Mouse (Mus musculus) hindbrain, postnatal 0 days (tissue): Measurements from ENCODE around the gene Vcl. TPM values are rescaled to one million over a fixed set of nuclear protein-coding genes. Genes with fewer than 3 reads are reported as not detected.

Experiments
- ATAC-seq: fragments of 200-750 bp; cut with Nextera tagmentation; 2 replicates; pipeline ENCODE4 v1.8.0; 2017; ENCODE audit warnings: mild to moderate bottlenecking, moderate TSS enrichment, moderate library complexity
- DNase-seq: peaks from one replicate; pipeline ENCODE4 v3.0.0-alpha.2; 2015; ENCODE audit warnings: low spot score
- H3K27ac ChIP-seq: fragments of 300-500 bp; sonication (generic); 2 replicates; pipeline ENCODE4 v1.5.1; 2014; ENCODE audit warnings: mild to moderate bottlenecking
- H3K27me3 ChIP-seq: fragments of 300-500 bp; sonication (generic); 2 replicates; pipeline ENCODE4 v1.6.1; 2014; ENCODE audit warnings: low read length, mixed read lengths; ENCODE audit not compliant: insufficient read depth
- H3K36me3 ChIP-seq: fragments of 300-500 bp; sonication (generic); 2 replicates; pipeline ENCODE4 v1.6.1; 2014; ENCODE audit warnings: low read length, mixed read lengths; ENCODE audit not compliant: insufficient read depth
- H3K4me1 ChIP-seq: fragments of 300-500 bp; sonication (generic); 2 replicates; pipeline ENCODE4 v1.6.1; 2014; ENCODE audit warnings: antibody characterized with exemption, low read length, mixed read lengths; ENCODE audit not compliant: insufficient read depth
- H3K4me2 ChIP-seq: fragments of 300-500 bp; sonication (generic); 2 replicates; pipeline ENCODE4 v1.6.1; 2014; ENCODE audit warnings: low read depth, mild to moderate bottlenecking, low read length, moderate library complexity, mixed read lengths
- H3K4me3 ChIP-seq: fragments of 300-500 bp; sonication (generic); 2 replicates; pipeline ENCODE4 v1.5.1; 2014; ENCODE audit warnings: low read length
- H3K9ac ChIP-seq: fragments of 300-500 bp; sonication (generic); replicated peaks from 2 replicates; pipeline ENCODE4 v1.6.1; 2014; ENCODE audit warnings: mild to moderate bottlenecking, low read length, moderate library complexity, mixed read lengths
- H3K9me3 ChIP-seq: fragments of 300-500 bp; sonication (generic); 2 replicates; pipeline ENCODE4 v1.6.1; 2016; ENCODE audit warnings: low read length, mixed read lengths
- CTCF ChIP-seq: IDR thresholded peaks from 2 replicates; pipeline ENCODE4 v1.5.1; 2016; ENCODE audit warnings: antibody characterized with exemption, control low read depth, low read depth
- WGBS: fragments of 180-500 bp; shearing (Covaris S2); extraction: QIAGEN DNeasy Blood & Tissue Kit; methylation state at CpG from one replicate; pipeline ENCODE4 v1.1.7; 2014; 5-methylcytosine and 5-hydroxymethylcytosine counted together
- polyA plus RNA-seq: library from polyadenylated mRNA; unstranded; fragments of >200 nt; fragmentation: Nextera tagmentation; extraction: Ambion mirVana; gene quantifications from 2 replicates; pipeline ENCODE4 v1.2.1, GENCODE M21; 2015
- total RNA-seq: library from RNA; depleted of rRNA; stranded (reverse); fragments of >200 nt; gene quantifications from 2 replicates; pipeline ENCODE4 v1.2.3, GENCODE M21; 2014

Gene Vcl
- total and polyA plus RNA-seq, 2 experiments from 2014 or later, result 10.4 to 24.3 TPM

DNA sequence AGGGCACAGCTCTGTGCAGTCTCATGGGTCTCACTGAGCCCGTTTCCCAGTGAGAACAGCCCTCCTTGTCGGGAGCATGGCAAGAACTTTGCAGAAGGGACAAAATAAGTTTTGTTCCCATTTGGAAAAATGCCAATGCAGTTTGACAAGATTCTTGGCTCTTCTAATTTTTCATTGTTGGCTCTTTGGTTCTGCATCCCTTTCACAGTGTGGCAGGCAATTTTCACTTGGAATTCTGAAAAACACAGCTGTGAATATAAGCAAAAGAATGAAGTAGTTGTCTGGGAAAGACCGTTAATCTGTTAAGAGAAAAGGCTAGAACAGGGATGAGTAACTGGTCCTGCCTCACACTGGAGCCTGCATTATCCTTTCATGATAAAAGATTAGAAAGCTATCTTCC, 68.3 kb downstream of the Vcl start:
- H3K9ac ChIP-seq, result no peak overlapping the region
- WGBS, result 25% methylated on average over 3 of the region's 3 CpGs
- peaks cover 4% of the 10 kb centered on the region; the same call in 1 of the 2 replicates for H3K36me3 ChIP-seq
- ATAC-seq (0 out of 2 replicates have a peak, but pooled peaks have one; percentile 62), DNase-seq (peak; percentile 65)
- no peak for TF ChIP-seq CTCF
- no peaks in the 10 kb centered on the region for H3K27me3 ChIP-seq
- no peaks in the 10 kb centered on the region for H3K9me3 ChIP-seq
- H3K4me2 ChIP-seq, result no peak overlapping the region
- H3K4me1 ChIP-seq, result no peaks in the 10 kb centered on the region
- H3K4me3 ChIP-seq, result no peak overlapping the region
- H3K27ac ChIP-seq, result no peak overlapping the region

DNA sequence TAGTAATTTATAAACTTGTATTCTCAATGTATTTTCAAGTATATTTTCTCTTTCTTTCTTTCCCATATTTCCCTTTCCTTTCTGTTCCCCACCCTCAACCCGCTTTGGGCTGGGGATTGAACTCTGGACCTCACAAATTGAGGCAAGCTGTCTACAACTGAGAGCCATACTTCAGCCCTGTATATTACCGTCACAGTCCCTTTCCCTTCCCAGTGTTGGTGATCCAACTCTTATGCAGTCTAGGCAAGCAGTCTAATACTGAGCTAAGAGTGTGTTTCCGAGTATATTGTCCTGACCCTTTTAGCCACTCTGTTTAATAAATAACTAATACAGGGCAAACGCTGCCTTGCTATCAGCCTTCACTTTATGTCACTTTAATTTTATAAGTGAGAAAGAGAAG, 70.4 kb downstream of the Vcl start:
- no peak for TF ChIP-seq CTCF
- no peak for ATAC-seq
- H3K27ac ChIP-seq, result no peak overlapping the region
- no peak overlapping the region for H3K4me3 ChIP-seq
- H3K4me1 ChIP-seq, result no peaks in the 10 kb centered on the region
- peaks cover 4% of the 10 kb centered on the region; the same call in 1 of the 2 replicates for H3K36me3 ChIP-seq
- whole genome bisulfite sequencing, result 88% methylated on average over 4 of the region's 4 CpGs
- no peak overlapping the region for H3K4me2 ChIP-seq
- H3K9me3 ChIP-seq, result no peaks in the 10 kb centered on the region
- H3K9ac ChIP-seq, result no peak overlapping the region
- H3K27me3 ChIP-seq, result no peaks in the 10 kb centered on the region
- DNase-seq, result no peak

DNA sequence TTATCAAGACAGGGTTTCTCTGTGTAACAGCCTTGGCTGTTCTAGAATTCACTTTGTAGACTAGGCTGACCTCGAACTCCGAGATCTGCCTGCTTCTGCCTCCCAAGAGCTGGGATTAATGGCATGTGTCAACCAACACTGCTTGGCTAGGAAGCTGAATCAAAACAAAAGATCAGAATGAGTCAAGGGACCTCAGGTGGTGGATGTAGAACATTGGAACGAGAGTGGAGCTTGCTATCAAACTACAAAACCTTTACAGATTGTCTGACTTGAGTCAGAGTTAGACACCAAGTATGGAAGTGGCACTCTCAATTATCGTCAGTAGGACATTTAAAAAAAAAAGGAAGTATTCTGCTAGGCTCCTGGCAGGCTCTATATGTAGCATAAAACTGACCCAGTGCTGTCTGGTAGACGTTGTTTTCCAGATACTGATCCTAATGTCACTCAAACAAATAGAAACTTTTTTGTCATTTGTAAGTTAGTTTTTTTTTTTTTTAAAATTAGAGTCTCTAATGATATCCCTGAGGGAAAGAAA, 84.7 kb downstream of the Vcl start:
- H3K4me2 ChIP-seq, result no peak overlapping the region
- WGBS, result 88% methylated on average over 5 of the region's 5 CpGs
- no peak for DNase-seq
- no peaks in the 10 kb centered on the region for H3K27me3 ChIP-seq
- no peak overlapping the region for H3K27ac ChIP-seq
- no peaks in the 10 kb centered on the region for H3K4me1 ChIP-seq
- 0 out of 2 replicates have a peak, but pooled peaks cover 6% of the 10 kb centered on the region for H3K36me3 ChIP-seq
- no peak for ATAC-seq
- no peak overlapping the region for H3K4me3 ChIP-seq
- H3K9ac ChIP-seq, result no peak overlapping the region
- TF ChIP-seq CTCF, result no peak
- H3K9me3 ChIP-seq, result no peaks in the 10 kb centered on the region

DNA sequence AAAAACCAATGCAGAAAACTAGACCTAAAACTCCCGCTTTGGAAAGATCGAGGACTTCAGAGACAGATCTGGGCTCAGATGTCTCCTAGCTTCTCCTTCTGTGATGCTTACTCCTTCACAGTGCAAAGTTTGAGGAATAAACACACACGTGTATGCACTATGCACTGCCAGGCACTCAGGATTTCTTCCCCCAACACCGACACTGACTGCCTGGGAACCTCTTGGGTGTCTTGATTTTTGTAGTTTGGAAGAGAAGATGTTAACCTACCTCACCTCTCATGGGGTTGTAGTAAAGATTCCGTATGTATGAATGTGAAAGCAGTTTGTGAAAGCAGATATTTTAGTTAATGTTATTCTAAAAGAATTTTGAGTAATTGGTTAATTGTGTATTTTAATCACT, 88.7 kb downstream of the Vcl start:
- TF ChIP-seq CTCF, result no peak
- H3K4me2 ChIP-seq, result no peak overlapping the region
- no peak for DNase-seq
- H3K9me3 ChIP-seq, result no peaks in the 10 kb centered on the region
- H3K4me1 ChIP-seq, result no peaks in the 10 kb centered on the region
- H3K4me3 ChIP-seq, result no peak overlapping the region
- 87% methylated on average over 5 of the region's 5 CpGs for WGBS
- H3K27me3 ChIP-seq, result no peaks in the 10 kb centered on the region
- H3K9ac ChIP-seq, result no peak overlapping the region
- H3K27ac ChIP-seq, result no peak overlapping the region
- 0 out of 2 replicates have a peak, but pooled peaks cover 9% of the 10 kb centered on the region for H3K36me3 ChIP-seq
- no peak for ATAC-seq

DNA sequence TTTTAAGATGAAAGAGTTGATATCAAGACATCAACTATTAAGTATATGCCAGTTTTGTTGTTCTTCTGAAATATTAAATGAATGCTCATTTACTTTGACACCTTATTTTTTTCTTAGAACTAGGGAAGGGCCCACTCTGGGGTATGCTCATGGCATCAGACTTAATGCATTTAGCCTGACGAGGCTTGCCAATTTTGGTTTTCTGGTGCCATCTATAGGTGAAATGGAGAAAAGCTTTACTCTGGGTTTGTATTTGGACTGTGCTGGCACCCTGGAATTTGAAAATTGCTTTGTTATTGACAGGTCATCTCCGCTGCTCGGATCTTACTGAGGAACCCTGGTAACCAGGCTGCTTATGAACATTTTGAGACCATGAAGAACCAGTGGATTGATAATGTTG, 89.8 kb downstream of the Vcl start:
- Histone ChIP-seq H3K27me3 (no peaks in the 10 kb centered on the region), H3K4me1 (no peaks in the 10 kb centered on the region), H3K9ac (no peak overlapping the region), H3K36me3 (0 out of 2 replicates have a peak, but pooled peaks cover 9% of the 10 kb centered on the region), H3K27ac (no peak overlapping the region), H3K4me2 (no peak overlapping the region), H3K4me3 (no peak overlapping the region), H3K9me3 (no peaks in the 10 kb centered on the region)
- TF ChIP-seq CTCF, result peak; percentile 71
- WGBS, result 31% methylated on average over 3 of the region's 3 CpGs
- peak; percentile 84 for ATAC-seq
- DNase-seq, result peak; percentile 87

DNA sequence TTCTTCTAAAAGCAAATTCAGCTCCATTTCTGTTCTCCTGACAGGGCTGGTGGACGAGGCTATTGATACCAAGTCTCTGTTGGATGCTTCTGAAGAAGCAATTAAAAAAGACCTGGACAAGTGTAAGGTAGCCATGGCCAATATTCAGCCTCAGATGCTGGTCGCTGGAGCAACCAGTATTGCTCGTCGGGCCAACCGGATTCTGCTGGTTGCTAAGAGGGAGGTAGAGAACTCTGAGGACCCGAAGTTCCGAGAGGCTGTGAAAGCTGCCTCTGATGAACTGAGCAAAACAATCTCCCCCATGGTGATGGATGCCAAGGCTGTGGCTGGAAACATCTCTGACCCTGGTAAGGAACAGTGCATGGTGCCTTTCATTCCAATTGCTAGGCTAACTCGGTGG, 91.2 kb downstream of the Vcl start:
- no peak overlapping the region for H3K4me2 ChIP-seq
- H3K9me3 ChIP-seq, result no peaks in the 10 kb centered on the region
- no peak overlapping the region for H3K4me3 ChIP-seq
- no peaks in the 10 kb centered on the region for H3K27me3 ChIP-seq
- DNase-seq (peak; percentile 12), ATAC-seq (peak; percentile 46; the same call in 1 of the 2 replicates)
- H3K36me3 ChIP-seq, result 0 out of 2 replicates have a peak, but pooled peaks cover 7% of the 10 kb centered on the region
- H3K9ac ChIP-seq, result no peak overlapping the region
- no peak for TF ChIP-seq CTCF
- no peaks in the 10 kb centered on the region for H3K4me1 ChIP-seq
- 73% methylated on average over 8 of the region's 8 CpGs for WGBS
- no peak overlapping the region for H3K27ac ChIP-seq

DNA sequence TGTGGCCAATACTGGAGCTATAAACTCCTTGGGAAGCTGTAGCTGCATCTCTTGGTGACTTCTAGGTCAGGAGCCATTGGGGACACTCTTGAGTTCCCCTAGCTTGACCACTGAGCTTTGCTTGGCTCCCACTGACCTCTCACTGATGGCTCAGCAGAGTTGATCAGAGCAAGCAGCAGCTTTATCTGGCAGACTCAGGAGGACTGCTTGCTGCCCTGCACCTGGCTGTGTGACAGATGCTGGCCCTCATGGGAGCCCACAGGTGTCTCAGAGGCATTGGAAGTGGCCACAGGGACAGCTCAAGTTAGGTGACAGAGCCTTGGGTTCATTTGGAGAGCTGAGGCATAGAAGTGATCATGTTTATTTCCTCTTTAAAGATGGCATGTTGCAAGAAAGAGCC, 98.3 kb downstream of the Vcl start:
- no peak overlapping the region for H3K4me2 ChIP-seq
- H3K9me3 ChIP-seq, result no peaks in the 10 kb centered on the region
- no peak overlapping the region for H3K9ac ChIP-seq
- H3K27ac ChIP-seq, result no peak overlapping the region
- H3K36me3 ChIP-seq, result peaks cover 24% of the 10 kb centered on the region
- no peaks in the 10 kb centered on the region for H3K27me3 ChIP-seq
- H3K4me1 ChIP-seq, result no peaks in the 10 kb centered on the region
- DNase-seq (no peak), ATAC-seq (no peak)
- no peak for TF ChIP-seq CTCF
- no peak overlapping the region for H3K4me3 ChIP-seq
